Mouse (Mus musculus): ENCODE results near the gene Hacd4. TPM values are rescaled to one million over a fixed set of nuclear protein-coding genes. Genes with fewer than 3 reads are reported as not detected.

Hacd4 gene
- polyA plus RNA-seq, 1 experiment from 2014 or later, result 3.1 TPM

GRCm38 (mm10) chr4:88458093-88458492 is 19.4 kb upstream of the Hacd4 start:
- Histone ChIP-seq H3K27me3 (ENCODE audit: insufficient read depth, poor library complexity, severe bottlenecking) (no peaks in the 10 kb centered on the region), H3K9me3 (no peaks in the 10 kb centered on the region), H3K4me3 (no peak overlapping the region), H3K36me3 (no peaks in the 10 kb centered on the region), H3K27ac (no peak overlapping the region), H3K4me1 (replicated peaks) (no peaks in the 10 kb centered on the region)
- 87% methylated on average over 1 of the region's 1 CpGs for WGBS
- DNase-seq (ENCODE audit: low spot score), result no peak

GRCm38 (mm10) chr4:88450087-88450765 is 11.5 kb upstream of the Hacd4 start:
- Histone ChIP-seq H3K9me3 (no peaks in the 10 kb centered on the region), H3K4me3 (no peak overlapping the region), H3K27me3 (ENCODE audit: insufficient read depth, poor library complexity, severe bottlenecking) (no peaks in the 10 kb centered on the region), H3K27ac (no peak overlapping the region), H3K36me3 (no peaks in the 10 kb centered on the region), H3K4me1 (replicated peaks) (no peaks in the 10 kb centered on the region)
- WGBS, result 92% methylated on average over 1 of the region's 1 CpGs
- no peak for DNase-seq (ENCODE audit: low spot score)

DNA sequence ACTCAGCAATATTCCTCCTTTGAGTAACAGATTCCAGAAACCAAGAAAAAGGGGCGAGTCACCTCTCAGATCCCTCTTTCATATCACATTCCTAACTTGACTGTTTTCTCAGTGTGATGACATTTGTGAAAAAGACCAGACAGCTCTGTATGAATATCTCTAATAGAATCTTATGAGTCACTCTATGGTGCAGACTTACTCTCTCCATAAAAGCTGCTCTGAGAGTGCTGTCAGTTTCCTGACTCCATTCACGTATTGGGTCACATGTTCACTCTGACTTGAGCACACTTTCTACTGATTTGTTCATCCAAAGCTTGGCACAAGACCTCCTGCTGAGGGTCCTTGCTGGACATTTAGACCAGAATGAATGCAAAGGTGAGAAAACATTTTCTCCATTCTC is 10.2 kb upstream of the Hacd4 start:
- Histone ChIP-seq H3K9me3 (no peaks in the 10 kb centered on the region), H3K27ac (no peak overlapping the region), H3K27me3 (ENCODE audit: insufficient read depth, poor library complexity, severe bottlenecking) (no peaks in the 10 kb centered on the region), H3K36me3 (no peaks in the 10 kb centered on the region), H3K4me1 (replicated peaks) (no peaks in the 10 kb centered on the region), H3K4me3 (no peak overlapping the region)
- 75% methylated on average over 2 of the region's 2 CpGs for WGBS
- DNase-seq (ENCODE audit: low spot score), result no peak

DNA sequence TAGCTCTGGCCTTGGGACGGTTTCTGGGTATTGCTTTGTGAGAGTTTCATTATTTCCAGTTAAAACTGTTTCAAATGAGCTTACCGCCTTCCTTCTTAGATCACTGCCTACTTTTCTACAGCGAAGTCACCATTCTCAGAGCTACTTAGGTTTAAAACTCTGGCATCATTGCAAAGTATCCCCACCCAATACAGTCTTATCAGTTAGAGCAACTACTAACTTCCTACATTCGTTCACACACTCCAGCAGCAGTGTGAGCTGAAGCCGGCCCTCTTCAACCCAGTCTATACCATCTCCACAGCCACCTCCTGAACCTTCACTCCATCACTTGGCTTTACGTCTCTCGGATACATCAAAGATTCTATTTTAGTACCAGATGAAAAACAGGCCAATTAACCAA is 2.1 kb upstream of the Hacd4 start:
- Histone ChIP-seq H3K27ac (no peak overlapping the region), H3K36me3 (no peaks in the 10 kb centered on the region), H3K27me3 (ENCODE audit: insufficient read depth, poor library complexity, severe bottlenecking) (no peaks in the 10 kb centered on the region), H3K4me3 (no peak overlapping the region), H3K9me3 (no peaks in the 10 kb centered on the region), H3K4me1 (replicated peaks) (peaks cover 19% of the 10 kb centered on the region)
- DNase-seq (ENCODE audit: low spot score), result no peak
- WGBS, result 93% methylated on average over 7 of the region's 7 CpGs

DNA sequence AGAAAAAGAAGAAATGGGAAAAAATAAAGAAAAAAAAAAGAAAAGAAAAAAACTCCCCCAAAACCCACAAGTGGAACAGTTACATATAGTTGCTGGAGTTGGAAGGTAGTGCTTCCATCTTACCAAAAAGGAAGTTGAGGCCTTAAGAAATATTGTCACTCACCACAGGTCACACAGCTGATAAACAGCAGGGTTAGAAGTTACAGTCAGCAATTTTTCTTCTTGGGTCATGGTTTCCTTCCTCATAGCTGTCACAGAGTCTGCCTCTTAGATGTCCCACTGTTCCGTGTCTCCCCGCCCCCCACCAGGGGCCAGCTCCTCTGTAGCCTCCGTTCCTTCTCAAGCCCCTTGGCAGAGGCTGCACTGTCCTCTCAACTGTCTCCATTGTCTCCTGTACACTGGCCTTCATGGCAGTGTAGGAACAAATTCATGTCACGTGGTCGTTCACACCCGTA is 968 bp upstream of the Hacd4 start:
- Histone ChIP-seq H3K9me3 (no peaks in the 10 kb centered on the region), H3K27me3 (ENCODE audit: insufficient read depth, poor library complexity, severe bottlenecking) (no peaks in the 10 kb centered on the region), H3K36me3 (no peaks in the 10 kb centered on the region), H3K4me1 (replicated peaks) (peaks cover 19% of the 10 kb centered on the region), H3K27ac (0 out of 2 replicates have a peak overlapping the region, but pooled peaks have one; percentile 50), H3K4me3 (no peak overlapping the region)
- no peak for DNase-seq (ENCODE audit: low spot score)
- WGBS, result 76% methylated on average over 6 of the region's 6 CpGs

- Histone ChIP-seq H3K9me3 (no peaks in the 10 kb centered on the region), H3K4me1 (replicated peaks) (peaks cover 19% of the 10 kb centered on the region), H3K27me3 (ENCODE audit: insufficient read depth, poor library complexity, severe bottlenecking) (no peaks in the 10 kb centered on the region), H3K4me3 (peak overlapping the region; percentile 54), H3K36me3 (no peaks in the 10 kb centered on the region), H3K27ac (peak overlapping the region; percentile 83)
- DNase-seq (ENCODE audit: low spot score), result no peak
- WGBS, result 14% methylated on average over 4 of the region's 4 CpGs
These were observed 232 bp upstream of the Hacd4 start for GRCm38 (mm10) chr4:88438990-88439329.

DNA sequence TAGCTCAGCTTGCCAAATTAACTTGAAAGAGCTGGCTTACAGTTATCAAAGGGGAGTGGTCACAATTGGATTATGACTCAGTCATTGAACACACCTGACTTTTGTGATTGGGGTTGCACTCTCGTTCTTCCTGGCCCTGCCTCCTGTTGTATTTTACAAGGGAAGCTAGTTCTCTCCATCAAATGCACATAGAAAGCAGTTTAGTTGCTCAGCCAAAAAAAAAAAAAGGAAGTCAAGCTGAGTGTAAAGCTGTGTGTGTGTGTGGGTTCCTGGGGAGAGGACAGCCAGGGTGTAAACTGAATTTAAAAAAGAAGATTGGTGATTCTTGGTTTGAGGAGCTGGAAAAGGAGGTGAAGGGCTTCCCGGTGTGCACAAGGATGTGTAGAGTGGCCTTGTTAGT is 811 bp downstream of the Hacd4 start:
- Histone ChIP-seq H3K36me3 (no peaks in the 10 kb centered on the region), H3K27me3 (ENCODE audit: insufficient read depth, poor library complexity, severe bottlenecking) (no peaks in the 10 kb centered on the region)
- WGBS, result 49% methylated on average over 2 of the region's 2 CpGs

GRCm38 (mm10) chr4:88437166-88437565 is 1.6 kb downstream of the Hacd4 start:
- Histone ChIP-seq H3K4me1 (replicated peaks) (peaks cover 19% of the 10 kb centered on the region), H3K36me3 (no peaks in the 10 kb centered on the region), H3K27me3 (ENCODE audit: insufficient read depth, poor library complexity, severe bottlenecking) (no peaks in the 10 kb centered on the region), H3K9me3 (no peaks in the 10 kb centered on the region), H3K27ac (no peak overlapping the region), H3K4me3 (no peak overlapping the region)
- 84% methylated on average over 3 of the region's 3 CpGs for WGBS
- DNase-seq (ENCODE audit: low spot score), result no peak

More for the DNA sequence above, 811 bp downstream of the Hacd4 start:
- no peaks in the 10 kb centered on the region for H3K9me3 ChIP-seq
- H3K4me3 ChIP-seq, result no peak overlapping the region
- DNase-seq (ENCODE audit: low spot score), result no peak
- H3K4me1 ChIP-seq (replicated peaks), result peaks cover 19% of the 10 kb centered on the region
- 0 out of 2 replicates have a peak overlapping the region, but pooled peaks have one; percentile 83 for H3K27ac ChIP-seq

- no peak overlapping the region for H3K4me3 ChIP-seq
- no peak overlapping the region for H3K27ac ChIP-seq
- no peaks in the 10 kb centered on the region for H3K36me3 ChIP-seq
- WGBS, result 87% methylated on average over 6 of the region's 6 CpGs
- H3K4me1 ChIP-seq (replicated peaks), result peaks cover 19% of the 10 kb centered on the region
- H3K9me3 ChIP-seq, result no peaks in the 10 kb centered on the region
- H3K27me3 ChIP-seq (ENCODE audit: insufficient read depth, poor library complexity, severe bottlenecking), result no peaks in the 10 kb centered on the region
- DNase-seq (ENCODE audit: low spot score), result no peak
These were observed 2.0 kb downstream of the Hacd4 start for GRCm38 (mm10) chr4:88436593-88437165.

- 87% methylated on average over 8 of the region's 8 CpGs for WGBS
- no peaks in the 10 kb centered on the region for H3K36me3 ChIP-seq
- H3K4me3 ChIP-seq, result no peak overlapping the region
- no peaks in the 10 kb centered on the region for H3K27me3 ChIP-seq (ENCODE audit: insufficient read depth, poor library complexity, severe bottlenecking)
- H3K9me3 ChIP-seq, result no peaks in the 10 kb centered on the region
- no peak overlapping the region for H3K27ac ChIP-seq
- H3K4me1 ChIP-seq (replicated peaks), result no peaks in the 10 kb centered on the region
- DNase-seq (ENCODE audit: low spot score), result no peak
These were observed 6.2 kb downstream of the Hacd4 start for GRCm38 (mm10) chr4:88432412-88433024.

GRCm38 (mm10) chr4:88427630-88428239 is 11.0 kb downstream of the Hacd4 start:
- H3K4me1 ChIP-seq (replicated peaks), result no peaks in the 10 kb centered on the region
- DNase-seq (ENCODE audit: low spot score), result no peak
- H3K27ac ChIP-seq, result no peak overlapping the region
- WGBS, result 96% methylated on average over 2 of the region's 2 CpGs
- H3K36me3 ChIP-seq, result no peaks in the 10 kb centered on the region
- no peaks in the 10 kb centered on the region for H3K9me3 ChIP-seq
- no peak overlapping the region for H3K4me3 ChIP-seq
- no peaks in the 10 kb centered on the region for H3K27me3 ChIP-seq (ENCODE audit: insufficient read depth, poor library complexity, severe bottlenecking)

GRCm38 (mm10) chr4:88424563-88424962 is 14.2 kb downstream of the Hacd4 start:
- H3K27me3 ChIP-seq (ENCODE audit: insufficient read depth, poor library complexity, severe bottlenecking), result no peaks in the 10 kb centered on the region
- no peak for DNase-seq (ENCODE audit: low spot score)

GRCm38 (mm10) chr4:88419378-88419777 is 19.4 kb downstream of the Hacd4 start:
- Histone ChIP-seq H3K27me3 (ENCODE audit: insufficient read depth, poor library complexity, severe bottlenecking) (no peaks in the 10 kb centered on the region), H3K9me3 (no peaks in the 10 kb centered on the region), H3K4me3 (no peak overlapping the region), H3K36me3 (no peaks in the 10 kb centered on the region), H3K27ac (no peak overlapping the region), H3K4me1 (replicated peaks) (peaks cover 8% of the 10 kb centered on the region)
- no peak for DNase-seq (ENCODE audit: low spot score)
- WGBS, result 96% methylated on average over 5 of the region's 5 CpGs

More at GRCm38 (mm10) chr4:88424563-88424962, 14.2 kb downstream of the Hacd4 start:
- H3K4me3 ChIP-seq, result no peak overlapping the region
- H3K36me3 ChIP-seq, result no peaks in the 10 kb centered on the region
- no peaks in the 10 kb centered on the region for H3K9me3 ChIP-seq
- no peaks in the 10 kb centered on the region for H3K4me1 ChIP-seq (replicated peaks)
- H3K27ac ChIP-seq, result no peak overlapping the region

Data from hindbrain, embryonic 10.5 days (tissue).